Mouse (Mus musculus) small intestine, adult 2 months (tissue): ENCODE data around the gene Tekt2. TPM values are rescaled to one million over a fixed set of nuclear protein-coding genes. Genes with fewer than 3 reads are reported as not detected.

ENCODE experiments used
- H3K27ac ChIP-seq: fragments of 200-500 bp; 2 replicates; pipeline ENCODE4 v1.5.1; 2012; ENCODE audit warnings: low read depth, low read length, control low read depth, inconsistent platforms; ENCODE audit not compliant: insufficient read depth
- H3K27me3 ChIP-seq: fragments of 200-500 bp; 2 replicates; pipeline ENCODE4 v1.6.1; 2012; ENCODE audit warnings: mild to moderate bottlenecking, moderate library complexity, low read length, inconsistent platforms; ENCODE audit not compliant: control insufficient read depth, insufficient read depth
- H3K36me3 ChIP-seq: fragments of 200-500 bp; 2 replicates; pipeline ENCODE4 v1.6.1; 2012; ENCODE audit warnings: mild to moderate bottlenecking, low read length, control low read depth, inconsistent platforms; ENCODE audit not compliant: control insufficient read depth, insufficient read depth
- H3K4me1 ChIP-seq: fragments of 200-500 bp; 2 replicates; pipeline ENCODE4 v1.6.1; 2012; ENCODE audit warnings: low read length, inconsistent platforms, mixed read lengths; ENCODE audit not compliant: control insufficient read depth, insufficient read depth, insufficient read length
- H3K4me3 ChIP-seq: fragments of 200-500 bp; 2 replicates; pipeline ENCODE4 v1.5.1; 2012; ENCODE audit warnings: low read depth, mild to moderate bottlenecking, control low read depth, inconsistent platforms, low read length, moderate library complexity
- CTCF ChIP-seq: fragments of 200-500 bp; IDR thresholded peaks from 2 replicates; pipeline ENCODE4 v1.5.1; 2012; ENCODE audit warnings: low read depth, mild to moderate bottlenecking, control low read depth, inconsistent platforms, low read length, moderate library complexity, mixed read lengths; ENCODE audit not compliant: insufficient replicate concordance, insufficient read length; ENCODE audit errors: extremely low read depth
- POLR2A ChIP-seq: fragments of 200-500 bp; IDR thresholded peaks from 2 replicates; pipeline ENCODE4 v1.6.1; 2012; ENCODE audit warnings: low read depth, mild to moderate bottlenecking, control low read depth, inconsistent platforms, low read length, moderate library complexity
- WGBS: fragments of 180-500 bp; shearing (Covaris S2); methylation state at CpG from one replicate; pipeline ENCODE4 v1.1.7; 2018; 5-methylcytosine and 5-hydroxymethylcytosine counted together
- polyA plus RNA-seq: library from polyadenylated mRNA; depleted of rRNA; stranded (reverse); fragments of >200 nt; gene quantifications from 2 replicates; pipeline ENCODE4 v1.2.3, GENCODE M21; 2012; rRNA removed

Gene Tekt2
- polyA plus RNA-seq, 1 experiment = 1.0 TPM

- WGBS = 88% methylated on average over 13 of the region's 13 CpGs
- Histone ChIP-seq H3K4me1 (no peaks in the 10 kb centered on the region), H3K4me3 (no peak overlapping the region), H3K27me3 (no peaks in the 10 kb centered on the region), H3K27ac (no peak overlapping the region), H3K36me3 (peaks cover 26% of the 10 kb centered on the region)
- TF ChIP-seq CTCF (no peak), POLR2A (no peak)
Observed at GRCm38 (mm10) chr4:126273753-126274152, 51.7 kb downstream of the Tekt2 start.

Other genes starting within 250 kb of the Tekt2 start
- gene Lsm10, start 229.1 kb downstream of the Tekt2 start, polyA plus RNA-seq = 10.7 and 13.3 TPM in 2 replicates
- 14.5 and 24.0 TPM in 2 replicates for gene Stk40, start 221.7 kb downstream of the Tekt2 start, polyA plus RNA-seq
- 45.0 and 54.3 TPM in 2 replicates for gene Eva1b, start 177.9 kb downstream of the Tekt2 start, polyA plus RNA-seq
- gene Sh3d21, start 162.2 kb downstream of the Tekt2 start, polyA plus RNA-seq = 5.2 and 6.5 TPM in 2 replicates
- 10.0 and 22.1 TPM in 2 replicates for gene Thrap3, start 122.9 kb downstream of the Tekt2 start, polyA plus RNA-seq
- gene Map7d1, start 69.3 kb downstream of the Tekt2 start, polyA plus RNA-seq = 40.2 and 47.3 TPM in 2 replicates
- 12.6 and 21.4 TPM in 2 replicates for gene Trappc3, start 63.4 kb downstream of the Tekt2 start, polyA plus RNA-seq
- gene Col8a2, start 38.9 kb downstream of the Tekt2 start, polyA plus RNA-seq = 0.55 and 0.77 TPM in 2 replicates
- gene Adprhl2, start 4.0 kb downstream of the Tekt2 start, polyA plus RNA-seq = 25.3 and 33.9 TPM in 2 replicates
- gene Ago3, start 103.9 kb upstream of the Tekt2 start, polyA plus RNA-seq = 7.6 and 12.4 TPM in 2 replicates
- 7.2 and 13.0 TPM in 2 replicates for gene Ago1, start 142.9 kb upstream of the Tekt2 start, polyA plus RNA-seq
- gene Ago4, start 207.8 kb upstream of the Tekt2 start, polyA plus RNA-seq = 0.22 and 0.63 TPM in 2 replicates
- gene Clspn, start 231.2 kb upstream of the Tekt2 start, polyA plus RNA-seq = 0.20 and 0.53 TPM in 2 replicates